Mouse (Mus musculus): ENCODE results near the gene Fubp3.

GRCm38 (mm10) chr2:31538745-31539144, 33.7 kb upstream of the Fubp3 start:
- TF ChIP-seq CTCF (conservative IDR thresholded peaks at IDR 0.05; ENCODE audit: low read length) (no peak), POU5F1 (IDR thresholded peaks at IDR 0.05; ENCODE audit: borderline replicate concordance, low read length) (no peak)
